Mouse (Mus musculus): ENCODE measurements at regions not wholly inside any gene's neighbourhood (a gene's known extent, or its start where the extent isn't known, plus 50 kb on each side); places are given as distances from the start of the nearest gene placed in this dataset.

DNA sequence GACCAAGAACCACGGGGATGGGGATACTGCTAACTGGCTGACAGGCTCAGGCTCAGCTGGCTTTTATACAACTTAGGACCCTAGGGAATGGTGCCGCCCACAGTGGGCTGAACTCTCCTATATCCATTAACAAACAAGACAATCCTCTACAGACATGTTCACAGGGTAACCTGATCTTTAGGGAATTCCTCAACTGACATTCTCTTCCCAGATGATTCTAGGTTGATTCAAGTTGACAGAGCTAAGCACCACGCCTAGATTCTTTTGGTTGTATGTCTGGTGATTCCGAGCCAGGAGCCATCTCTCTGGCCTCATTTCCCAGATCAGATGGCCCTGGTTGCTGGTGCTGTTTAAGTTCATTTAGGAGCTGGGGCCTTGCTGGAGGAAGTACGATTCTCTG, 253.9 kb upstream of the Sulf2 start:
- no peaks in the 10 kb centered on the region for H3K4me1 ChIP-seq (ENCODE audit: insufficient read depth)
- H3K9me3 ChIP-seq (ENCODE audit: low read depth, low read length), result no peaks in the 10 kb centered on the region
- no peak overlapping the region for H3K27ac ChIP-seq (ENCODE audit: low read depth)
- WGBS, result 91% methylated on average over 5 of the region's 5 CpGs
- no peak overlapping the region for H3K4me3 ChIP-seq (ENCODE audit: low read depth, low read length)
- H3K27me3 ChIP-seq (ENCODE audit: insufficient read depth, low read length), result 0 out of 2 replicates have a peak, but pooled peaks cover 3% of the 10 kb centered on the region
- TF ChIP-seq CTCF (IDR thresholded peaks at IDR 0.05; ENCODE audit: low read depth), result no peak
- H3K9ac ChIP-seq, result no peak overlapping the region
- ATAC-seq (ENCODE audit: insufficient read depth) (no peak), DNase-seq (no peak)
- H3K36me3 ChIP-seq (ENCODE audit: insufficient read depth), result no peaks in the 10 kb centered on the region
- no peak overlapping the region for H3K4me2 ChIP-seq

DNA sequence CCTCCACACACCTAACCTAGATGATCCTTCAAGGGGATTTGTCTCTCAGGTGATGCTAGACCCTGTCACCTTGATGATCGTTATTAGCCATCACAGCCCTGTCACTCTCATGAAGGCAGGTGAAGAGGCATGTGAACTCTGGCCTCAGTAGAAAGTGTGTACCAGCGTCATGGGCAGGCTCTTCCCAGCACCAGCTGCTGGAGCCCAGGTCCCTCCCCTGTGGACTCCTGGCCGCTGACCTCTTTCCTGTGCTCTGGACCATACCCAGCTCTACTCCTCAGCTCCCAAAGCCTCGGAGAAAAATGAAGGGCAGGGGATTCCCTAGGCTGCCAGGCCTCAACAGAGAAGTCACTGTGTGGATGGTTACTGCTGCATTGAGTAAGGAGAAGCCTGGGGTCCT, 253.3 kb upstream of the Sulf2 start:
- Histone ChIP-seq H3K4me3 (ENCODE audit: low read depth, low read length) (no peak overlapping the region), H3K36me3 (ENCODE audit: insufficient read depth) (no peaks in the 10 kb centered on the region), H3K9ac (no peak overlapping the region), H3K9me3 (ENCODE audit: low read depth, low read length) (no peaks in the 10 kb centered on the region), H3K4me2 (no peak overlapping the region), H3K27ac (ENCODE audit: low read depth) (no peak overlapping the region), H3K27me3 (ENCODE audit: insufficient read depth, low read length) (0 out of 2 replicates have a peak, but pooled peaks cover 3% of the 10 kb centered on the region), H3K4me1 (ENCODE audit: insufficient read depth) (no peaks in the 10 kb centered on the region)
- TF ChIP-seq CTCF (IDR thresholded peaks at IDR 0.05; ENCODE audit: low read depth), result no peak
- DNase-seq, result no peak
- ATAC-seq (ENCODE audit: insufficient read depth), result no peak
- 84% methylated on average over 4 of the region's 4 CpGs for WGBS

GRCm38 (mm10) chr2:166408009-166408408, 252.5 kb upstream of the Sulf2 start:
- H3K9ac ChIP-seq, result no peak overlapping the region
- no peak overlapping the region for H3K27ac ChIP-seq (ENCODE audit: low read depth)
- H3K36me3 ChIP-seq (ENCODE audit: insufficient read depth), result no peaks in the 10 kb centered on the region
- H3K4me1 ChIP-seq (ENCODE audit: insufficient read depth), result peaks cover 5% of the 10 kb centered on the region; the same call in 1 of the 2 replicates
- no peak overlapping the region for H3K4me2 ChIP-seq
- TF ChIP-seq CTCF (IDR thresholded peaks at IDR 0.05; ENCODE audit: low read depth), result no peak
- 79% methylated on average over 16 of the region's 16 CpGs for WGBS
- H3K27me3 ChIP-seq (ENCODE audit: insufficient read depth, low read length), result 0 out of 2 replicates have a peak, but pooled peaks cover 3% of the 10 kb centered on the region
- no peak overlapping the region for H3K4me3 ChIP-seq (ENCODE audit: low read depth, low read length)
- H3K9me3 ChIP-seq (ENCODE audit: low read depth, low read length), result no peaks in the 10 kb centered on the region
- ATAC-seq (ENCODE audit: insufficient read depth) (no peak), DNase-seq (no peak)

DNA sequence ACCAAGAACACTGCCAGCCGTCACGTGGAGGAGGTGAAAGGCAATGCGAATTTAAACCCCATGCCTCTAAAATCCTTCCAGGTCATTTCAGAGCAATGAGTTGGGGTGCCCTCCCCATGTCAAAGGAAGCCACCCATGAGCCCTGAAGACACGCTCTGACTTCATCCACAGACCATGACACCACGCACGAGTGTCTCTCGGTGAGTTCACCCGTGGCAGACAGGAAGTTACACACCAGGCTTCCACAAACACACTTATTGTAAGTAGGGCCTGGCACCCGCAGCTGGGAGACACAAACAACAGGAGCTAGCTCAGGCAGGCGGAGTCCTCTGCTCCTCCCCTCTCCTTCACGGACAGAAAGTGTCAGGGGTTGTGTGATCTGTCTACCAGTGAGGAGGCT, 251.4 kb upstream of the Sulf2 start:
- Histone ChIP-seq H3K27ac (ENCODE audit: low read depth) (no peak overlapping the region), H3K4me3 (ENCODE audit: low read depth, low read length) (no peak overlapping the region), H3K27me3 (ENCODE audit: insufficient read depth, low read length) (0 out of 2 replicates have a peak, but pooled peaks cover 3% of the 10 kb centered on the region), H3K9ac (no peak overlapping the region), H3K9me3 (ENCODE audit: low read depth, low read length) (no peaks in the 10 kb centered on the region), H3K36me3 (ENCODE audit: insufficient read depth) (no peaks in the 10 kb centered on the region), H3K4me2 (no peak overlapping the region), H3K4me1 (ENCODE audit: insufficient read depth) (peaks cover 5% of the 10 kb centered on the region; the same call in 1 of the 2 replicates)
- DNase-seq, result no peak
- no peak for ATAC-seq (ENCODE audit: insufficient read depth)
- 70% methylated on average over 11 of the region's 11 CpGs for WGBS
- TF ChIP-seq CTCF (IDR thresholded peaks at IDR 0.05; ENCODE audit: low read depth), result no peak

GRCm38 (mm10) chr2:166403319-166403718, 247.9 kb upstream of the Sulf2 start:
- DNase-seq (no peak), ATAC-seq (ENCODE audit: insufficient read depth) (no peak)
- Histone ChIP-seq H3K4me3 (ENCODE audit: low read depth, low read length) (no peak overlapping the region), H3K36me3 (ENCODE audit: insufficient read depth) (no peaks in the 10 kb centered on the region), H3K4me1 (ENCODE audit: insufficient read depth) (peaks cover 14% of the 10 kb centered on the region), H3K9me3 (ENCODE audit: low read depth, low read length) (no peaks in the 10 kb centered on the region), H3K27ac (ENCODE audit: low read depth) (no peak overlapping the region), H3K4me2 (no peak overlapping the region), H3K9ac (no peak overlapping the region), H3K27me3 (ENCODE audit: insufficient read depth, low read length) (no peaks in the 10 kb centered on the region)
- TF ChIP-seq CTCF (IDR thresholded peaks at IDR 0.05; ENCODE audit: low read depth), result no peak
- WGBS, result 55% methylated on average over 10 of the region's 10 CpGs

DNA sequence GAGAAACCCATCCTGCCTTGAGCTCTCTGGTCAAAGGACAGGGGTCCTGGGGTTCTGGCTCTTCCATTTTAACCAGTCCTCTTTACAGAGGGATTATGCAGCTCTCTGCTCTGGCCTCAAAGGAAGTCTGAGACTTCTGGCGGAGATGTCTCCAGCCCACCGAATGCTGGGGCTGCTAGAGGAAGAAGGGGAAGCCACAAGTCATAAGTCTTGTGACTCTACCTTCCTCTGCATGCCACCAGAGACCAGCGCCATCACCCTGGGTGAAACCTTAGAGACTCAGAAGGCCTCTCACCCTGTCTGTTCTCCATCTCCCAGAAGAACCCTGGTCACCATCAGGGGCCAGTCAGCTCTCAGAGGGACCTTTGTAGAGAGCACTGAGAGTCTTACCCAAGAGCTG, 246.4 kb upstream of the Sulf2 start:
- H3K4me2 ChIP-seq, result no peak overlapping the region
- no peak overlapping the region for H3K27ac ChIP-seq (ENCODE audit: low read depth)
- no peak overlapping the region for H3K4me3 ChIP-seq (ENCODE audit: low read depth, low read length)
- no peaks in the 10 kb centered on the region for H3K9me3 ChIP-seq (ENCODE audit: low read depth, low read length)
- no peak overlapping the region for H3K9ac ChIP-seq
- no peaks in the 10 kb centered on the region for H3K36me3 ChIP-seq (ENCODE audit: insufficient read depth)
- TF ChIP-seq CTCF (IDR thresholded peaks at IDR 0.05; ENCODE audit: low read depth), result no peak
- peaks cover 14% of the 10 kb centered on the region for H3K4me1 ChIP-seq (ENCODE audit: insufficient read depth)
- ATAC-seq (ENCODE audit: insufficient read depth) (no peak), DNase-seq (no peak)
- no peaks in the 10 kb centered on the region for H3K27me3 ChIP-seq (ENCODE audit: insufficient read depth, low read length)
- WGBS, result 79% methylated on average over 3 of the region's 3 CpGs

GRCm38 (mm10) chr2:166400304-166400703, 244.8 kb upstream of the Sulf2 start:
- ATAC-seq (ENCODE audit: insufficient read depth) (no peak), DNase-seq (no peak)
- no peaks in the 10 kb centered on the region for H3K36me3 ChIP-seq (ENCODE audit: insufficient read depth)
- no peak overlapping the region for H3K4me2 ChIP-seq
- no peak overlapping the region for H3K9ac ChIP-seq
- H3K9me3 ChIP-seq (ENCODE audit: low read depth, low read length), result no peaks in the 10 kb centered on the region
- TF ChIP-seq CTCF (IDR thresholded peaks at IDR 0.05; ENCODE audit: low read depth), result no peak
- no peaks in the 10 kb centered on the region for H3K27me3 ChIP-seq (ENCODE audit: insufficient read depth, low read length)
- no peak overlapping the region for H3K4me3 ChIP-seq (ENCODE audit: low read depth, low read length)
- H3K4me1 ChIP-seq (ENCODE audit: insufficient read depth), result peaks cover 14% of the 10 kb centered on the region
- no peak overlapping the region for H3K27ac ChIP-seq (ENCODE audit: low read depth)
- 57% methylated on average over 10 of the region's 10 CpGs for WGBS
